Mouse (Mus musculus): ENCODE data around the gene Mroh2b.

Gene Mroh2b

GRCm38 (mm10) chr15:4898437-4898836 is at the start of gene Mroh2b:
Gene Mroh2b, plus strand, starts transcription at chr15:4898737.
- in situ Hi-C loops (cut with MboI, MseI) = no loop called here

DNA sequence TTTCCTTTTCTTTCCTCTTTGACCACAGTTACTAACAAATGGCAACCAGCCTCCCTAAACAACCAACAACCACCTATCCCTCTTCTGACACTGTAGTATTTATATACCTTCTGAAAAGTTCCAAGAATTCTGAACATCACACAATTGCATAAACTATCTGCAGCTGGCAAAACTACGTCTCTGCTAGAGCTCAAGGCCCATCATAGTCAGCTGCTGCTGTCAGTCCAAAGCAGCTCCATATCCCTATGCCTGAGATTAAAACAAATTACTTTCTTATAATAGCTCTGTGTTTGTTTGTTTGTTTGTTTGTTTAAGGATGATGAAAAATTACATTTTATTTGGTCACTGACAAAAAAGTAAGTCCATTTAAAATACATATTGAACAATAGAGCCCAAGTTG is 48.5 kb upstream of the Mroh2b start:
- in situ Hi-C loops (cut with MboI, MseI) = no loop called here

DNA sequence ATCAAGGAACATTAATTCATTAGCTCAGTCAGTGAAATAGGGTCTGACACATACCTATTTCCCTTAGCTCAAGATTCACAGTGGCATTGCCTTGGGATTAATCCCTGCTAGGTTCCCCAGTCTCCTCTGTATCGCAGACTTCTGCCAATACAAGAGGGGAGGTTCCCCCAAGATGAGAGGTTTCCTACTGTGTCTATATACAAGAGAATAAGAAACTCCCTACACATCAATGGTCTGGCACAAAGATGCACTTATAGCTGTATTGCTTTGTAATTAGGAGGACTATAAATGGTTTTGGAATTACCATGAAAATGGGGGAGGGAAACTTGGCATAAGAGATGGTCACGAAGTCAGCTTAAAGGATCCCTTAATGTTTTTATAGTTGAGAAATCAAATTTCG is 3.6 kb upstream of the Mroh2b start:
- in situ Hi-C loops (cut with MboI, MseI) = no loop called here

DNA sequence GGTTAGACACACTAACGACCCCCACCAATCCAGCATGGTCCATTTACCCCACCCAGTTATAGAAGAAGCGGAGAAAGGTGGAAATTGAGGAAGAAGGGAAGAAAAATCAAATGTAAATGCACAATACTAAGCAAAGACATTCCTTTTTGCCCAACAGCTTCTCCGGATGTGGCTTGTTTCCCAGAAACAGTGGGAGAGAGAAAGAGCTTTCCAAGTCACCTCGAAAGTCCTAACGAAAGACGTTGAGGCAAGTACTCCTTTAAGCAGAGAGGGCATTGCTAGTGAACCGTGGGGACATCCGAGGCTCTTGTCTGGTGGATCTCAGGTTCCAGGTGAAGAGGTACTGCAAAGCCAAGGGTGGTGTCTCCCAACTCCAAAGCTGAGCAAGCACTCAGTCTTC is 36.2 kb downstream of the Mroh2b start:
- in situ Hi-C loops (cut with MboI, MseI) = no loop called here

- in situ Hi-C loops (cut with MboI, MseI) = no loop called here
Observed at GRCm38 (mm10) chr15:4973355-4973754, 74.8 kb downstream of the Mroh2b start.

GRCm38 (mm10) chr15:5002903-5003302 is 104.4 kb downstream of the Mroh2b start:
- in situ Hi-C loops (cut with MboI, MseI) = loop anchor here (5.0 kb wide), 1 partner anchor 51 kb away; no protein-coding TSS in a partner anchor

GRCm38 (mm10) chr15:5003503-5004196 is 105.1 kb downstream of the Mroh2b start:
- in situ Hi-C loops (cut with MboI, MseI) = loop anchor here (5.0 kb wide), 1 partner anchor 51 kb away; no protein-coding TSS in a partner anchor

- in situ Hi-C loops (cut with MboI, MseI) = loop anchor here (10.0 kb wide), 1 partner anchor 65 kb away; no protein-coding TSS in a partner anchor
Observed at GRCm38 (mm10) chr15:5009644-5010107, 111.1 kb downstream of the Mroh2b start.

All from regulatory T cell (primary cell).